16 mouse cellular contexts compared by ENCODE assay signal in genomic region chr3:140716896-140717295, GRCm38 (mm10).
"Had no signal": no experiment of that assay in that cellular context is flagged by ENCODE, and none has a peak within 500 bp of the region (broad histone marks: within the 10 kb centered on the region; RNA-seq: fewer than 3 reads in every experiment).

No protein-coding gene starts in this region.

- H3K27me3 ChIP-seq: lung, embryonic 15.5 days; megakaryocyte, embryonic 14.5 days; midbrain, embryonic 12.5 days; neural tube, embryonic 12.5 days; stomach, embryonic 15.5 days had no signal

- H3K36me3 ChIP-seq: lung, embryonic 15.5 days; midbrain, embryonic 12.5 days; neural tube, embryonic 12.5 days; stomach, embryonic 15.5 days had no signal

- DNase-seq: lung, adult 2 months; lung, postnatal 14 days; lung, postnatal 36 days; midbrain, embryonic 14.5 days; right cerebral cortex, postnatal 14 days; thymus, postnatal 14 days; thymus, postnatal 4 days had no signal

- H3K27ac ChIP-seq: lung, embryonic 15.5 days; macrophage; midbrain, embryonic 12.5 days; neural tube, embryonic 12.5 days; stomach, embryonic 15.5 days; stomach, postnatal 0 days had no signal

- ATAC-seq: lung, postnatal 0 days; midbrain, embryonic 16.5 days had no signal

- H3K4me2 ChIP-seq: lung, embryonic 15.5 days; midbrain, embryonic 12.5 days; neural tube, embryonic 12.5 days; stomach, embryonic 15.5 days had no signal

- H3K9me3 ChIP-seq: lung, embryonic 15.5 days; megakaryocyte, embryonic 14.5 days; midbrain, embryonic 12.5 days; neural tube, embryonic 12.5 days; stomach, embryonic 15.5 days had no signal

- H3K4me3 ChIP-seq: lung, embryonic 15.5 days; megakaryocyte, embryonic 14.5 days; midbrain, embryonic 12.5 days; neural tube, embryonic 12.5 days; stomach, embryonic 15.5 days had no signal

- H3K9ac ChIP-seq: lung, embryonic 15.5 days; midbrain, embryonic 12.5 days; neural tube, embryonic 12.5 days; stomach, embryonic 15.5 days had no signal

- H3K4me1 ChIP-seq: lung, embryonic 15.5 days; megakaryocyte, embryonic 14.5 days; midbrain, embryonic 12.5 days; neural tube, embryonic 12.5 days; stomach, embryonic 15.5 days had no signal
